Mouse (Mus musculus) midbrain, postnatal 0 days (tissue): ENCODE data around the gene Maob. TPM values are rescaled to one million over a fixed set of nuclear protein-coding genes. Genes with fewer than 3 reads are reported as not detected.

ENCODE experiments used
- ATAC-seq: fragments of 200-750 bp; cut with Nextera tagmentation; 2 replicates; pipeline ENCODE4 v1.8.0; 2017; ENCODE audit warnings: moderate number of reproducible peaks, mild to moderate bottlenecking, moderate TSS enrichment, moderate library complexity; ENCODE audit not compliant: low FRiP score
- DNase-seq: peaks from one replicate; pipeline ENCODE4 v3.0.0-alpha.2; 2015; ENCODE audit warnings: low spot score
- H3K27ac ChIP-seq: fragments of 300-500 bp; sonication (generic); 2 replicates; pipeline ENCODE4 v1.5.1; 2014; ENCODE audit warnings: low read depth, mild to moderate bottlenecking, low read length, mixed read lengths
- H3K27me3 ChIP-seq: fragments of 300-500 bp; sonication (generic); 2 replicates; pipeline ENCODE4 v1.6.1; 2014; ENCODE audit warnings: low read length, control low read depth, mixed read lengths; ENCODE audit not compliant: insufficient read depth
- H3K36me3 ChIP-seq: fragments of 300-500 bp; sonication (generic); 2 replicates; pipeline ENCODE4 v1.6.1; 2014; ENCODE audit warnings: low read length, control low read depth, mixed read lengths; ENCODE audit not compliant: insufficient read depth
- H3K4me1 ChIP-seq: fragments of 300-500 bp; sonication (generic); 2 replicates; pipeline ENCODE4 v1.6.1; 2014; ENCODE audit warnings: mild to moderate bottlenecking, control low read depth, antibody characterized with exemption, low read length, mixed read lengths; ENCODE audit not compliant: insufficient read depth
- H3K4me2 ChIP-seq: fragments of 300-500 bp; sonication (generic); 2 replicates; pipeline ENCODE4 v1.6.1; 2014; ENCODE audit warnings: low read depth, mild to moderate bottlenecking, low read length, mixed read lengths; ENCODE audit not compliant: poor library complexity, severe bottlenecking
- H3K4me3 ChIP-seq: fragments of 300-500 bp; sonication (generic); 2 replicates; pipeline ENCODE4 v1.5.1; 2014; ENCODE audit warnings: low read depth, mild to moderate bottlenecking, low read length, moderate library complexity
- H3K9ac ChIP-seq: fragments of 300-500 bp; sonication (generic); replicated peaks from 2 replicates; pipeline ENCODE4 v1.6.1; 2014; ENCODE audit warnings: mild to moderate bottlenecking, low read length, moderate library complexity, mixed read lengths; ENCODE audit not compliant: poor library complexity, severe bottlenecking
- H3K9me3 ChIP-seq: fragments of 300-500 bp; sonication (generic); 2 replicates; pipeline ENCODE4 v1.6.1; 2016; ENCODE audit warnings: low read length, control low read depth
- CTCF ChIP-seq: IDR thresholded peaks from 2 replicates; pipeline ENCODE4 v1.5.1; 2016; ENCODE audit warnings: antibody characterized with exemption, mild to moderate bottlenecking
- WGBS: fragments of 180-500 bp; shearing (Covaris S2); extraction: QIAGEN DNeasy Blood & Tissue Kit; methylation state at CpG from one replicate; pipeline ENCODE4 v1.1.7; 2014; 5-methylcytosine and 5-hydroxymethylcytosine counted together
- polyA plus RNA-seq: library from polyadenylated mRNA; unstranded; fragments of >200 nt; fragmentation: Nextera tagmentation; extraction: Ambion mirVana; gene quantifications from 2 replicates; pipeline ENCODE4 v1.2.1, GENCODE M21; 2015
- total RNA-seq: library from RNA; depleted of rRNA; stranded (reverse); fragments of >200 nt; gene quantifications from 2 replicates; pipeline ENCODE4 v1.2.3, GENCODE M21; 2014

Gene Maob
- total and polyA plus RNA-seq, 2 experiments from 2014 or later: 4.9 to 7.1 TPM

DNA sequence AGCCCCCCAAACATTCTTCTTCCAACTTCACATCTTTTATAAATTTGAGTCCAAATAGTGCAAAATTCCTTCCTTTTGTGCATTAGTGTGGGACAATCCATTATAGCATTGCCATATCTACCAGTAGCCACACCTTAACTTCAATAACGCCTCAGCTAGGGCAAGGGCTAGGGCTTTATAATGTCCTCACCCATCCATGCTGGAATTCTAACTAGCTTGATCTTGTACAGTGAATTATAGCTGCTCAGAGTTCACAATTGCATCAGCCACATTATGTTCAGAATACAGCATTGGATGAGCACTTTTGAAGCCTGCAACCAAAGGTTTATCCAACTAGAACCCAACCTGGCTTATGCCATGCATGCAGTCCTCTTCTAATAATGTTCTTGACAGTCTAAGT, 8.9 kb upstream of the Maob start:
- 91% methylated on average over 1 of the region's 1 CpGs for WGBS
- Histone ChIP-seq H3K36me3 (no peaks in the 10 kb centered on the region), H3K27me3 (no peaks in the 10 kb centered on the region), H3K27ac (no peak overlapping the region), H3K9ac (no peak overlapping the region), H3K4me2 (no peak overlapping the region), H3K4me1 (no peaks in the 10 kb centered on the region), H3K4me3 (no peak overlapping the region), H3K9me3 (no peaks in the 10 kb centered on the region)
- ATAC-seq: no peak
- no peak for TF ChIP-seq CTCF
- no peak for DNase-seq

DNA sequence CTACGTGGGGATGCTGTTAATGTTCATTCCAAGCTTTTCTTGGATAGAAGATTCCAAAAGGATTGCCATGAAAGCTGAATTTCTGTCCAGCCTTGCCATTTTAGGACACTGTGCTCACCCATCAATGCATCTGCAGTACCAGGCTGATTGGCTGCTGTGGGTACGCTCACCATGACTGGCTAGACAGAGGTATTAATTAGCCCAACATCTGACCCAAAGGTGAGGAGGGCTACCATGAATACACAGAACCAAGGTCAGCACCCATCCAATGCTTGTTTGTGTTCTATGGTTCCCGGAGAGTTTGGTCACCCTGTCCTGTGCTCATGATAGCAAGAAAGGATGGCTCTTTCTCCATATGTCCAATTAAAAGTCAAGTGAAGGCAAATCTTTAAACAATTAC, 1.2 kb downstream of the Maob start:
- no peaks in the 10 kb centered on the region for H3K4me1 ChIP-seq
- H3K4me2 ChIP-seq: no peak overlapping the region
- H3K36me3 ChIP-seq: no peaks in the 10 kb centered on the region
- DNase-seq (no peak), ATAC-seq (no peak)
- no peak overlapping the region for H3K4me3 ChIP-seq
- 92% methylated on average over 3 of the region's 3 CpGs for WGBS
- no peak overlapping the region for H3K9ac ChIP-seq
- no peak for TF ChIP-seq CTCF
- no peaks in the 10 kb centered on the region for H3K27me3 ChIP-seq
- H3K9me3 ChIP-seq: no peaks in the 10 kb centered on the region
- H3K27ac ChIP-seq: no peak overlapping the region

DNA sequence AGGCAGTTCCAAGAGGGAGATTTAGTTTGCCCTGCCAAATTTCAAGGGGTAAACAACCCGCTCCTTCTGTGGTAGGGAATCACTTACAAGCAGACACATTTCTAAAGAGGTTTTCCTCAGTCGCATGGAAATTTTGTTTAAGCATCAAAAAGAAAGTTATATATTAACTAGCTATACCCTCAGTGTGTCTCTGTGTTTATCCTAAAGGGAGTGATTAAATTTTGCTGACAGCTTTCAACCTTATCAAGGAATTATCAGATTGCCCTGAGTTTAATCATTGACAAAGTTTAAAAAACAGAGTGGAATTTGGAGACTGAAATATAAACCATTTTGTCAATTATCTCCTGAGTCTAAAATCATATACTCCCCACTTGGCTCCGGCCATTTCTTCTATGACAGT, 5.1 kb downstream of the Maob start:
- TF ChIP-seq CTCF: no peak
- WGBS: 67% methylated on average over 3 of the region's 3 CpGs
- no peak for ATAC-seq

DNA sequence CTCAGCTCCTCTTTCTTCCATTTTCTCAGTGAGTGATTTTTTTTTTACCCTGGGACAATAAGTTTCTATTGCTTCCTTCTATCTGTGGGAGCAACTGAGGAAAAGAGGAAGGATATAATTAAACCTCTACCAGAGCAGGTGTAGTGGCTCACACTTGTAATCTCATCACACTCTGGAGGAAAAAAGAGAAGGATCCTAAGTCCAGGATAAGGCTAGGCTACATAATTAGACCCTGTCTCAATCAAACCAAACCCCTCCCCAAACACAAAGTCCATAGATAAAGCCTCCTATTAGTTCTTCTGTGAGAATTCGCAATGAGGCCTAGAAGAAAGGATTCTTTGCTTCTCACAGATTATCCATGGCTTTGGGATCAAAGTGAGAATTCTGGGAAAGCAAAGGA, 49.7 kb downstream of the Maob start:
- Histone ChIP-seq H3K27ac (no peak overlapping the region), H3K36me3 (no peaks in the 10 kb centered on the region), H3K4me1 (no peaks in the 10 kb centered on the region), H3K4me3 (no peak overlapping the region), H3K9ac (no peak overlapping the region), H3K4me2 (no peak overlapping the region), H3K9me3 (no peaks in the 10 kb centered on the region), H3K27me3 (no peaks in the 10 kb centered on the region)
- ATAC-seq (no peak), DNase-seq (no peak)
- WGBS: 50% methylated on average over 1 of the region's 1 CpGs
- TF ChIP-seq CTCF: no peak

More for the DNA sequence above, 5.1 kb downstream of the Maob start:
- DNase-seq: no peak
- Histone ChIP-seq H3K4me3 (no peak overlapping the region), H3K27ac (no peak overlapping the region), H3K27me3 (no peaks in the 10 kb centered on the region), H3K9me3 (no peaks in the 10 kb centered on the region), H3K4me2 (no peak overlapping the region), H3K36me3 (no peaks in the 10 kb centered on the region), H3K9ac (no peak overlapping the region), H3K4me1 (no peaks in the 10 kb centered on the region)

DNA sequence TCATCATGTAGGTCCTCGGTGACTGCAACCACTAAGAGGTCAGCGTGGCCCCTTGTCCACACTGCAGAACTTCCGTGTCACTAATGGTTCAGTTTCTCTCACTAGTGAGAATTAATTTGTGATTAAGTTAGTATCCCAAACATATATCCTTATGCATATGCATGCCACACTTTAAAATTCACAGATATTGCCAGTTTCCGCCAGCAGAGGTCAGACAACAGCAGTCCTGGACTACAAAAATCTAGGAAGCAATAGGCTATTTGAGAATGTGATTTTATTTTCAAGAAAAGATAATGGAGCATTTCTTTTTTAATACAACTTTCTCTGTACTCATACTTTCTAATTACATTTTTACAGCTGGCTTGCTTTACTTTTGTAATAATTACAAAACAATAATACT, 51.0 kb downstream of the Maob start:
- no peaks in the 10 kb centered on the region for H3K4me1 ChIP-seq
- H3K27ac ChIP-seq: no peak overlapping the region
- no peak overlapping the region for H3K4me2 ChIP-seq
- H3K9me3 ChIP-seq: no peaks in the 10 kb centered on the region
- H3K27me3 ChIP-seq: no peaks in the 10 kb centered on the region
- peak; percentile 68 for TF ChIP-seq CTCF
- H3K9ac ChIP-seq: no peak overlapping the region
- DNase-seq: peak; percentile 19
- WGBS: 64% methylated on average over 4 of the region's 4 CpGs
- ATAC-seq: no peak
- no peaks in the 10 kb centered on the region for H3K36me3 ChIP-seq
- H3K4me3 ChIP-seq: no peak overlapping the region

DNA sequence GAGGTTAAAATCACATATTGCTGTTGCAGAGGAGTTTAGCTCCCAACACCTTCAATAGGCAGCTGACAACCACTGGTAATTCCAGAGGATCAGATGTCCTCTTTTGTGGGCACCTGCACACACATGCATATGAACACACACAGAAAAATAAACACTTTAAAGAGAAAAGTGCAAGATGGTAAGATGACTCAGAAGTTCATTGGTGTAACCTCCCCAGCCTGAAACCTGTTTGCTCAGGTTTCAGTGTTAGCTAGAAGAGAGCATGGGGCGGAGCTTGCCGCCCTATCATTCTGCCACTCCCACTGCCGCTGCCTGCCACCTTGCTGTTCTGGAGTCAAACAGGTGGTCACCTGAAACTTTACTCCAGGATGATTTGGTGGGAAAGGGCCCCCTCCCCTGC, 55.7 kb downstream of the Maob start:
- H3K27ac ChIP-seq: no peak overlapping the region
- ATAC-seq: no peak
- H3K9ac ChIP-seq: no peak overlapping the region
- DNase-seq: no peak
- H3K4me2 ChIP-seq: no peak overlapping the region
- WGBS: 73% methylated on average over 3 of the region's 3 CpGs
- H3K4me1 ChIP-seq: no peaks in the 10 kb centered on the region
- no peak overlapping the region for H3K4me3 ChIP-seq
- TF ChIP-seq CTCF: no peak
- no peaks in the 10 kb centered on the region for H3K27me3 ChIP-seq
- no peaks in the 10 kb centered on the region for H3K36me3 ChIP-seq
- H3K9me3 ChIP-seq: no peaks in the 10 kb centered on the region

DNA sequence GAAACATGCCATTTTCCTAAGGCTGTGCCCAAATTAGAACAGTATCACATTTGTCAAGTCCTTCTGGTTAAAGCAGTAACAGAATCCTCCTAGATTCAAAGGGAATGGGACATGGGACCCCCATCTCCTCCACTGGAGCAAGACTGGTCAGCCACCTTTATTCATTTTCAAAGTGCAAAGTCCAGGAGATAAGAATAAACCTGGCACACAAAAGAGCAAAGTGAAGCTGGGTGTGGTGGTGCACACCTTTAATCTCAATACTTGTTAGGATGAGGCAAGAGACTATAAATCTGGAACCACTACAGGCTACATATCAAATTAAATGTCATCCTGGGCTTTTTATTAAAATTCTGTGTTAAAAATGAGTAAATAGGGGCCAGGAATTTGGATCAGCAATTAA, 62.4 kb downstream of the Maob start:
- H3K9me3 ChIP-seq: no peaks in the 10 kb centered on the region
- no peak for TF ChIP-seq CTCF
- H3K9ac ChIP-seq: no peak overlapping the region
- ATAC-seq: no peak
- no peak overlapping the region for H3K4me3 ChIP-seq
- H3K36me3 ChIP-seq: no peaks in the 10 kb centered on the region
- no peak overlapping the region for H3K4me2 ChIP-seq
- no peaks in the 10 kb centered on the region for H3K27me3 ChIP-seq
- no peak overlapping the region for H3K27ac ChIP-seq
- no peaks in the 10 kb centered on the region for H3K4me1 ChIP-seq
- DNase-seq: no peak
